Mouse (Mus musculus) CH12.LX (cell line): ENCODE results near the gene Usp7. TPM values are rescaled to one million over a fixed set of nuclear protein-coding genes. Genes with fewer than 3 reads are reported as not detected.
A peak's percentile ranks its signal among the peaks of the same experiment; 100 is the strongest.

Experiments used
- DNase-seq: peaks from one replicate; pipeline ENCODE4 v3.0.0-alpha.2; 2013; ENCODE audit errors: extremely low read depth
- H3K27ac ChIP-seq: 2 replicates; pipeline ENCODE4 v1.5.1; 2012; ENCODE audit warnings: low read depth, mild to moderate bottlenecking, control low read depth, moderate library complexity; ENCODE audit not compliant: insufficient read depth
- H3K27me3 ChIP-seq: replicated peaks from 2 replicates; pipeline ENCODE3; 2012; ENCODE audit warnings: inconsistent platforms
- H3K36me3 ChIP-seq, 2 experiments: replicated peaks in 1 of 2; 2 replicates each; pipeline versions ENCODE3 to v1.6.1; 2012; ENCODE audit warnings: inconsistent platforms in 1 of 2, low read length in 1 of 2, mild to moderate bottlenecking in 1 of 2, mixed read lengths in 1 of 2, moderate library complexity in 1 of 2; ENCODE audit not compliant: control insufficient read depth in 1 of 2, insufficient read depth in 1 of 2
- H3K4me1 ChIP-seq, 2 experiments: 2 replicates each; pipeline ENCODE4 v1.6.1; 2012; ENCODE audit warnings: inconsistent platforms in 1 of 2, moderate library complexity in 1 of 2; ENCODE audit not compliant: insufficient read depth in 2 of 2, control insufficient read depth in 1 of 2
- H3K4me2 ChIP-seq: 2 replicates; pipeline ENCODE4 v1.6.1; 2012; ENCODE audit warnings: low read depth, mild to moderate bottlenecking, control low read depth; ENCODE audit not compliant: poor library complexity, insufficient read depth, severe bottlenecking
- H3K4me3 ChIP-seq, 3 experiments: fragments of 150-350 bp in 1 of 3; sonication (generic) in 1 of 3; replicated peaks in 1 of 3; 2 replicates each; pipeline versions ENCODE3 to v1.5.1; 2011 to 2012; ENCODE audit warnings: low read depth in 2 of 3, low read length in 2 of 3, mild to moderate bottlenecking in 2 of 3, moderate library complexity in 2 of 3, control low read depth in 1 of 3, improper control_type of control experiment in 1 of 3, inconsistent platforms in 1 of 3, mixed read lengths in 1 of 3; ENCODE audit not compliant: poor library complexity in 1 of 3
- H3K79me2 ChIP-seq: replicated peaks from 2 replicates; pipeline ENCODE4 v1.6.1; 2012; ENCODE audit warnings: mild to moderate bottlenecking, moderate library complexity; ENCODE audit not compliant: control insufficient read depth, poor library complexity, insufficient read depth, severe bottlenecking; ENCODE audit errors: extremely low read depth
- H3K9ac ChIP-seq: 2 replicates; pipeline ENCODE4 v1.6.1; 2012; ENCODE audit warnings: low read depth, mild to moderate bottlenecking, control low read depth, moderate library complexity; ENCODE audit not compliant: insufficient read depth
- H3K9me3 ChIP-seq: replicated peaks from 2 replicates; pipeline ENCODE3; 2012; ENCODE audit warnings: low read length, inconsistent platforms, mixed read lengths
- CHD1 ChIP-seq: IDR thresholded peaks from 2 replicates; pipeline ENCODE4 v1.6.1; 2012; ENCODE audit warnings: low read depth, low read length, improper control_type of control experiment, inconsistent platforms
- CHD2 ChIP-seq: IDR thresholded peaks from 2 replicates; pipeline ENCODE4 v1.6.1; 2011; ENCODE audit warnings: low read length, improper control_type of control experiment
- CTCF ChIP-seq, 2 experiments: IDR thresholded peaks in 1 of 2; conservative IDR thresholded peaks in 1 of 2; 2 replicates each; pipeline ENCODE4 v1.5.1; 2011 to 2012; ENCODE audit warnings: low read depth in 2 of 2, low read length in 2 of 2, improper control_type of control experiment in 1 of 2, inconsistent platforms in 1 of 2, mild to moderate bottlenecking in 1 of 2, moderate library complexity in 1 of 2
- E2F4 ChIP-seq: IDR thresholded peaks from 2 replicates; pipeline ENCODE4 v1.6.1; 2011; ENCODE audit warnings: low read depth, low read length, improper control_type of control experiment; ENCODE audit not compliant: insufficient replicate concordance
- ELF1 ChIP-seq: IDR thresholded peaks from 2 replicates; pipeline ENCODE4 v1.6.1; 2014; ENCODE audit warnings: low read depth, mild to moderate bottlenecking, inconsistent platforms, low read length, improper control_type of control experiment
- GABPA ChIP-seq: IDR thresholded peaks from 2 replicates; pipeline ENCODE4 v1.6.1; 2012; ENCODE audit warnings: low read depth, low read length, improper control_type of control experiment, inconsistent platforms; ENCODE audit not compliant: insufficient replicate concordance
- HCFC1 ChIP-seq: IDR thresholded peaks from 2 replicates; pipeline ENCODE4 v1.6.1; 2012; ENCODE audit warnings: low read depth, mild to moderate bottlenecking, inconsistent platforms, low read length, improper control_type of control experiment
- JUN ChIP-seq: IDR thresholded peaks from 2 replicates; pipeline ENCODE4 v1.6.1; 2011; ENCODE audit warnings: low read depth, mild to moderate bottlenecking, low read length, improper control_type of control experiment, moderate library complexity; ENCODE audit not compliant: insufficient read depth
- KAT2A ChIP-seq: IDR thresholded peaks from 2 replicates; pipeline ENCODE4 v1.6.1; 2012; ENCODE audit warnings: low read length, improper control_type of control experiment, inconsistent platforms; ENCODE audit not compliant: insufficient replicate concordance
- MAFK ChIP-seq: IDR thresholded peaks from 2 replicates; pipeline ENCODE4 v1.6.1; 2011; ENCODE audit warnings: low read length, improper control_type of control experiment; ENCODE audit not compliant: insufficient replicate concordance
- MAX ChIP-seq: IDR thresholded peaks from 2 replicates; pipeline ENCODE4 v1.6.1; 2011; ENCODE audit warnings: low read length, improper control_type of control experiment
- MAZ ChIP-seq: IDR thresholded peaks from 2 replicates; pipeline ENCODE4 v1.6.1; 2012; ENCODE audit warnings: low read depth, mild to moderate bottlenecking, inconsistent platforms, low read length, improper control_type of control experiment, moderate library complexity
- MXI1 ChIP-seq: IDR thresholded peaks from 2 replicates; pipeline ENCODE4 v1.6.1; 2011; ENCODE audit warnings: mild to moderate bottlenecking, low read depth, low read length, improper control_type of control experiment
- MYC ChIP-seq: IDR thresholded peaks from 2 replicates; pipeline ENCODE4 v1.6.1; 2011; ENCODE audit warnings: low read depth, mild to moderate bottlenecking, improper control_type of control experiment, low read length
- NELFE ChIP-seq: IDR thresholded peaks from 2 replicates; pipeline ENCODE4 v1.6.1; 2011; ENCODE audit warnings: low read depth, low read length, improper control_type of control experiment
- NRF1 ChIP-seq: IDR thresholded peaks from 2 replicates; pipeline ENCODE4 v1.6.1; 2014; ENCODE audit warnings: low read depth, mild to moderate bottlenecking, inconsistent platforms, low read length, improper control_type of control experiment, moderate library complexity
- POLR2A ChIP-seq: IDR thresholded peaks from 2 replicates; pipeline ENCODE4 v1.6.1; 2011; ENCODE audit warnings: low read depth, mild to moderate bottlenecking, improper control_type of control experiment, low read length
- RCOR1 ChIP-seq: conservative IDR thresholded peaks from 2 replicates; pipeline ENCODE4 v1.6.1; 2012; ENCODE audit warnings: low read depth, mild to moderate bottlenecking, inconsistent platforms, low read length, improper control_type of control experiment
- SIN3A ChIP-seq: IDR thresholded peaks from 2 replicates; pipeline ENCODE4 v1.6.1; 2012; ENCODE audit warnings: low read length, improper control_type of control experiment, inconsistent platforms
- SMC3 ChIP-seq: IDR thresholded peaks from 2 replicates; pipeline ENCODE4 v1.6.1; 2011; ENCODE audit warnings: low read depth, low read length, improper control_type of control experiment
- TBP ChIP-seq: conservative IDR thresholded peaks from 2 replicates; pipeline ENCODE4 v1.6.1; 2011; ENCODE audit warnings: low read depth, low read length, improper control_type of control experiment
- TCF12 ChIP-seq: IDR thresholded peaks from 2 replicates; pipeline ENCODE4 v1.6.1; 2014; ENCODE audit warnings: low read depth, mild to moderate bottlenecking, inconsistent platforms, low read length, improper control_type of control experiment
- UBTF ChIP-seq: IDR thresholded peaks from 2 replicates; pipeline ENCODE4 v1.6.1; 2012; ENCODE audit warnings: low read depth, mild to moderate bottlenecking, inconsistent platforms, low read length, improper control_type of control experiment, moderate library complexity
- USF1 ChIP-seq: IDR thresholded peaks from 2 replicates; pipeline ENCODE4 v1.6.1; 2014; ENCODE audit warnings: low read depth, mild to moderate bottlenecking, inconsistent platforms, low read length, improper control_type of control experiment
- ZKSCAN1 ChIP-seq: IDR thresholded peaks from 2 replicates; pipeline ENCODE4 v1.6.1; 2012; ENCODE audit warnings: low read depth, inconsistent platforms, low read length, improper control_type of control experiment, borderline replicate concordance
- ZMIZ1 ChIP-seq: IDR thresholded peaks from 2 replicates; pipeline ENCODE4 v1.6.1; 2012; ENCODE audit warnings: low read depth, mild to moderate bottlenecking, inconsistent platforms, low read length, improper control_type of control experiment
- ZNF384 ChIP-seq: IDR thresholded peaks from 2 replicates; pipeline ENCODE4 v1.6.1; 2012; ENCODE audit warnings: low read depth, low read length, improper control_type of control experiment, inconsistent platforms
- dilution Hi-C: fragments of 300-500 bp; cut with MboI; formaldehyde crosslinking; loops from 2 replicates; pipeline ENCODE4 v1.14.3; 2020; ENCODE audit warnings: low sequenced_read_pairs; ENCODE audit not compliant: extremely low pct_unique_long_range_greater_than_20kb, extremely low pct_ligation_motif_present
- in situ Hi-C: fragments of 300-500 bp; cut with MboI; formaldehyde crosslinking; loops from 3 replicates; pipeline ENCODE4 v1.14.3; 2019; ENCODE audit warnings: low sequenced_read_pairs, low pct_ligation_motif_present, low pct_unique_long_range_greater_than_20kb, mixed read lengths
- polyA plus RNA-seq: library from polyadenylated mRNA; unstranded; fragments of >175 nt; gene quantifications from 2 replicates; pipeline ENCODE4 v1.2.1, GENCODE M21; 2012; ENCODE audit warnings: low read depth; ENCODE audit not compliant: insufficient read length
- total RNA-seq, 2 experiments: library from RNA; depleted of rRNA; stranded (reverse); fragments of 300-350 nt in 1 of 2; fragments of >200 nt in 1 of 2; gene quantifications; 2 replicates each; pipeline ENCODE4 v1.2.3; 2012 to 2014

Gene Usp7
- total and polyA plus RNA-seq, 3 experiments, result 113 to 169 (median 143) TPM

DNA sequence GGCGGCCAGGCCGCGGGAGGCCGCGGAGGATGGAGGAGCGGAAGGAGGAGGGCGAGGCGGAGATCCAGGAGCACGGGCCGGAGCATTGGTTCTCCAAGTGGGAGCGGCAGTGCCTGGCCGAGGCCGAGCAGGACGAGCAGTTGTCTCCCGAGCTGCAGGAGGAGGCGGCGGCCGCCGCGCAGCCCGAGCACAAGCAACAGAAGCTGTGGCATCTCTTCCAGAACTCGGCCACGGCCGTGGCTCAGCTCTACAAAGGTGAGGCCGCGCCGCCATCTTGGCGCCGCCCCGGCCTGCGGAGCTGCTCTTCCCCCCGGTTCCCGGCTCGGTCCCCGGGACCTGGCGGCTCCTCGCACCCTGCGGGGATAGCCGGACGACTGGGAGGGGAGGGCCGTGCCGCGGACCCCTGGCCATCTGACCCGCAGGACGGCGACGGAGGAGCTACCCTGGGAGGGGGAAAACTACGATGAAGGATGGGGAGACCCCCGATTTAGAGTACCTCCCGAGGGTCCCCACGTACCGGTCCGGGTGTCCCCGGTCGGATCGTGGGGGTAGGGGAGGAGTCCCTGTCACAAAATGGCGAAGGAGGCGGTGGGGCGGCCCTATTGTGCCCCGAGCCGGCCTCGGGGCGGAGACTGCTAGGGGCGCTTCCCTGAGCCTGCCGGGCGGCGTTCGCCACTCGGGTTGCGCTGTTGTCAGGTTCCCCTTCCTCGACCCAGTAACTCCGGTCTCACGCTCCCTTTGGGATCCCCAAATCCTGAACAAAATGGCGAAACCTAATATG lies 38.5 kb upstream of the Usp7 start:
- dilution Hi-C loops, result no loop called here

GRCm38 (mm10) chr16:8829564-8830359 lies 37.7 kb upstream of the Usp7 start, which contains the start of gene 1810013L24Rik:
Gene 1810013L24Rik (plus strand): TSS chr16:8830100.
- peak within 1 kb of the TSS; percentile 99 for H3K9ac ChIP-seq
- no peaks in the 10 kb centered on the region for H3K9me3 ChIP-seq
- H3K4me3 ChIP-seq, result peak within 1 kb of the TSS; percentile 91 to 100 (median 95)
- dilution Hi-C loops (no loop called here), in situ Hi-C loops (no loop called here)
- H3K27ac ChIP-seq, result peak within 1 kb of the TSS; percentile 85
- H3K27me3 ChIP-seq, result no peaks in the 10 kb centered on the region
- peak; percentile 100 for DNase-seq
- peak within 1 kb of the TSS; percentile 92 for H3K4me2 ChIP-seq
- peaks cover 42% of the 10 kb centered on the region for H3K79me2 ChIP-seq
- H3K36me3 ChIP-seq, result peaks cover 4 to 28% of the 10 kb centered on the region in 2 experiments
- H3K4me1 ChIP-seq, result peaks cover 2 to 46% of the 10 kb centered on the region in 2 experiments; a peak in 2 of 4 replicates
- peak; percentile 4; the same call in 1 of the 2 replicates for TF ChIP-seq RCOR1
- peak; percentile 74 for TF ChIP-seq HCFC1
- no peak for TF ChIP-seq SMC3
- TF ChIP-seq ZMIZ1, result peak; percentile 95
- peak; percentile 73; the same call in 1 of the 2 replicates for TF ChIP-seq E2F4
- peak; percentile 93 for TF ChIP-seq MXI1
- no peak for TF ChIP-seq MAFK
- TF ChIP-seq ZNF384, result no peak
- peak; percentile 92 for TF ChIP-seq NELFE
- TF ChIP-seq MAX, result peak; percentile 93; the same call in 1 of the 2 replicates
- TF ChIP-seq CHD2, result peak; percentile 95
- peak; percentile 99 for TF ChIP-seq MAZ
- TF ChIP-seq ZKSCAN1, result no peak
- no peak for TF ChIP-seq GABPA
- no peak for TF ChIP-seq JUN
- TF ChIP-seq POLR2A, result peak; percentile 97
- TF ChIP-seq CHD1, result 0 out of 2 replicates have a peak, but pooled peaks have one; percentile 30
- no peak for TF ChIP-seq CTCF (conservative IDR thresholded peaks at IDR 0.05 in 1 of 2, IDR thresholded peaks at IDR 0.05 in 1 of 2; ENCODE audit: low read depth in 2 of 2, low read length in 2 of 2)
- TF ChIP-seq KAT2A, result no peak
- peak; percentile 91; the same call in 1 of the 2 replicates for TF ChIP-seq MYC
- TF ChIP-seq TBP, result peak; percentile 83; the same call in 1 of the 2 replicates
- peak; percentile 98 for TF ChIP-seq USF1

More for the DNA sequence above, 38.5 kb upstream of the Usp7 start:
- Histone ChIP-seq H3K27ac (peak overlapping the region; percentile 85), H3K4me1 (peaks cover 2 to 51% of the 10 kb centered on the region in 2 experiments; a peak in 2 of 4 replicates), H3K27me3 (no peaks in the 10 kb centered on the region), H3K36me3 (peaks cover 7 to 37% of the 10 kb centered on the region in 2 experiments), H3K9ac (peak overlapping the region; percentile 99), H3K4me3 (peak overlapping the region; percentile 91 to 100 (median 95)), H3K4me2 (peak overlapping the region; percentile 92), H3K9me3 (no peaks in the 10 kb centered on the region), H3K79me2 (peaks cover 51% of the 10 kb centered on the region)
- peak; percentile 65 for DNase-seq
- in situ Hi-C loops, result no loop called here
- TF ChIP-seq MXI1 (peak; percentile 84; the same call in 1 of the 2 replicates), RCOR1 (no peak), SIN3A (peak; percentile 93), CHD1 (0 out of 2 replicates have a peak, but pooled peaks have one; percentile 89), HCFC1 (peak; percentile 49), CHD2 (peak; percentile 51), NELFE (peak; percentile 53; the same call in 1 of the 2 replicates), E2F4 (no peak), ELF1 (0 out of 2 replicates have a peak, but pooled peaks have one; percentile 21), ZMIZ1 (0 out of 2 replicates have a peak, but pooled peaks have one; percentile 22), GABPA (no peak), UBTF (peak; percentile 67; the same call in 1 of the 2 replicates), MAZ (peak; percentile 48), TCF12 (peak; percentile 51; the same call in 1 of the 2 replicates), NRF1 (peak; percentile 54), MAX (peak; percentile 43; the same call in 1 of the 2 replicates)
- TF ChIP-seq, all 38 proteins: peak for 13
